Mouse (Mus musculus) CH12F3 (cell line): ENCODE results near the gene Gmpr.

Source experiments
- in situ Hi-C: fragments of 300-500 bp; cut with MboI; formaldehyde crosslinking; loops from 2 replicates; pipeline ENCODE4 v1.14.3; 2020; ENCODE audit warnings: low sequenced_read_pairs

The Gmpr gene

GRCm38 (mm10) chr13:45502791-45503190, 4.5 kb upstream of the Gmpr start:
- in situ Hi-C loops, result no loop called here

GRCm38 (mm10) chr13:45505546-45505945, 1.7 kb upstream of the Gmpr start:
- in situ Hi-C loops, result no loop called here

DNA sequence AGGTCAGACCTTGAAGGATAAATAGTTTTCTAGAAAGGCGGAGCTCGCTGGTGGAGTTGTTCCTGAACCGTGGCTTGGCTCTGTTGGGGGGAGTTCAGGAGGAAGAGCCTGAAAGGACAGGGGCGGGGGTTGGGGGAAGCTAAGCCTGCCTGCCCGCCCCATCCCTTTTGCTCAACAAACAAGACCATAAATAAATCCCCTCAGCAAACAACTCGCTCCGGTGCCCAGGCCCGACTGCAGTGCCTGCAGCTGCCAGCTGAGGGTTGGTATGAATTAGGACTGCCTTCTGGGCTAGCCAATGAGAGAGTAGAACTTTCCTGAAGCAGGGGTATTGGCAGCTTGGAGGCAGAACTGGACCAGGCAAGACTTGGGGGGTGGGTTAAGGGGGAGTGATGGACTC, 1.3 kb downstream of the Gmpr start:
- in situ Hi-C loops, result no loop called here

- in situ Hi-C loops, result no loop called here
Measured at GRCm38 (mm10) chr13:45509366-45509765, 2.1 kb downstream of the Gmpr start.

DNA sequence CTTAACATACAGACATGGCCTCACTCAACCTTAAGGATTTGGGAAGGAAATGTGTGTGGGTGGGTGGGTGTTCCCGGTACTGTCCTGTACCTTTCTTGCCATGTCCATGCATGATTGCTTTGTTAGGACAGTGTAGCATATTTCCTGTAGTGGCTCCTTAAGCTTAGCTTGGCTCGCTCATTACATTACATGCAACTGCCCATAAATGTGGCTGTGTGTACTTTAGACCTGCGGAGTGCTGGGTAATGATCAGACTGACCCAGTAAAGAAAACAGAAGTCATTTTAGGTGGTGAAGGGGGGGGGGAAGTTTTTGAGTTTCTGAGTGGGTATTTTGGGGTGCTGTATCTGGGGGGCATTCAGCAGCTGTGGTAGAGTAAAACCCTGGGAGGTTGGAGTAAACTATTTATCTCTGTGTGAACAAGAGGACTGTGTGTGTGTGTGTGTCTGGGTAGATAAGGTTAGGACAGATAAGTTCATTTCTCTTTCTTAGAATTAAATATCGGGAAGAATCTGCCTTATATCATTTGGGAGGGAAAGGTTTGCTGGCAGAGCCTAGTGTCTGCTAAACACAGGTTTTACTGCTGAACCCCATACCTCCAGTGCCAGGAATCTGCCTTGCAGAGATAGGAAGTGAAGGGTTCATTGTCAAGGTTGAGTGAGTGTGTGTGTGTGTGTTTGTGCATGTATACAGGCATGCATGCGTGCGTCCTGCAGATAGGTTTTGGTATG, 4.6 kb downstream of the Gmpr start:
- in situ Hi-C loops, result no loop called here

DNA sequence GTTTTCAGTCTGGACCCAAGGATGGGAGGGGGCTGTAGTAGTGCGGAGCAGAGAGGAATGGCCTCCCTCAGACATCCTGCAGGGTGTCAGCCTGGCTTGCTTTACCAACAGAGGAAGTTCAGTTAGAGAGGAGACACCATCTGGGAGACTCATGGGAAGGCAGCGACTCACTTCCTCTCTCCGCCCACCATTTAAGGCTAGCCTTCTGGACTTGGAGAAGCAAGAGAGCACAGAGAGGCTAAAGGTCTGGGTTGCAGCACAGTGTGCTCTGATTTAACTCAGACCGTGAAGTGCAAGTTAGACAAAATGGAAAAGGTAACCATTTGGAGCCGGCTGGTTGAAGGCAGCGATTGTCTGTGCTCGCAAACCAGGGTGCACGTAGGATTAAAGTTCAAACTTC, 5.3 kb downstream of the Gmpr start:
- in situ Hi-C loops, result no loop called here

- in situ Hi-C loops, result no loop called here
Measured at GRCm38 (mm10) chr13:45513009-45513984, 6.1 kb downstream of the Gmpr start.

- in situ Hi-C loops, result no loop called here
Measured at GRCm38 (mm10) chr13:45514115-45514514, 6.9 kb downstream of the Gmpr start.

GRCm38 (mm10) chr13:45514832-45515422, 7.7 kb downstream of the Gmpr start:
- in situ Hi-C loops, result no loop called here

DNA sequence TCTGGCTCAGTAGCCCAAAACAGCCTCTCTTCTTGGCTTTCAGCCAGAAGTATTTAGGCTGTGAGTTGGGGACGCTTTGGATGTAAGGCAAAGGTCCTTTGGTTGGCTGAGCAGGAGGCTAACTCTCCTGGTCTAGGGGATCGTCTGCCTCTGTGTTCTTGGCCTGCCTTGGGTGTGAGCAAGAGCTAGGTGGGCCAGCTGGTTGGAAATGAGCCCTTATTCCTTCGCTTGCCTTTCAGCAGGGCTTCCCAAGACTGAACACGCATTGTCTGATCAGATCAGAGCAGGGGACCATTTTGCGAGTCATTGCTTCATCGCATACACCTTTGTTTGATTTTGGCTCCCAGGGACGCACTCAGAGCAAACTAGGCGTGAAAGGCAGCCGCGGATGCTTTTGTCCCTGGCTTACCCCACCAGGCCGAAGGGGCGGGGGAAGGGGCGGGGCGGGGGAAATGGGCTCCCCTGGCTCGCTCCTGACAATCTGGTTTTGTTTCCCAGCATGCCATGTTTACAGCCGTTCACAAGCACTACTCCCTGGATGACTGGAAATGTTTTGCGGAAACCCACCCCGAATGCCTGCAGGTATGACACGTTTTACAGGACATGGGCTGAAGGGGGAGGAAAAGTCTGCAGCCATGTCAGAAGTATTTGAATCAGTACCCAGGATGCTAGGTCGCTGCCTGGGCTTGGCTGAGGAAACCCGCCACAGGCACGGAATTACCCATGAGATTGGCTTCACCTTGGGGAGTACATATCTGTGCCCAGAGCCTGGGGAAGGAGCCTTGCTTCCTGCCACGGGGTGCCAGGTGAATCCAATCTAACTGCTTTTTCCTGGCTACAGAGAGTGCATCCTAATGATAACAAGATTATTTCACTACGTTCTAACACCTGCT, 9.5 kb downstream of the Gmpr start:
- in situ Hi-C loops, result no loop called here

DNA sequence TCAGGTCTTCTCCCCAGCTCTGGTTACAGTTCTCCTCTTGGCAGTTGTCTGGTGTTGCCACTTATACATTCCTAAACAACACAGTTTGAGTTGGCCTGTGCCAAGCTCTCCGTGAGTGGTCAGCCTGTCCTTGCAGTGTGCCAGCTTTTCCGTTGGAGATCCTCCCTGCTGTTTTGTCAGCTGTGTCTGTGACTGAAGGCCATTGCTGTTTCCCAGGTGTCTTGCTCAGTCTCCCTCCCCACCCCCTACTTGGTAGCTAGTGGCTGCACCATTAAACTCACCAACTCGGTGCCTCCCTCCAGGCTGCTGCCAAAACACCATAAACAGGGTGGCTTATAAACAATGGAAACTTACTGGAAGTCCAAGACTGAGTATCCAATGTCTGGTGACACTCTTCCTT, 17.1 kb downstream of the Gmpr start:
- in situ Hi-C loops, result no loop called here

GRCm38 (mm10) chr13:45524791-45525435, 17.7 kb downstream of the Gmpr start:
- in situ Hi-C loops, result loop anchor here (25.0 kb wide), 1 partner anchor 1112 kb away; no protein-coding TSS in a partner anchor

- in situ Hi-C loops, result loop anchor here (25.0 kb wide), 1 partner anchor 1111 kb away; no protein-coding TSS in a partner anchor
Measured at GRCm38 (mm10) chr13:45526230-45526629, 19.0 kb downstream of the Gmpr start.

- in situ Hi-C loops, result loop anchor here (25.0 kb wide), 1 partner anchor 1110 kb away; no protein-coding TSS in a partner anchor
Measured at GRCm38 (mm10) chr13:45527232-45527964, 20.2 kb downstream of the Gmpr start.

GRCm38 (mm10) chr13:45528787-45529186, 21.5 kb downstream of the Gmpr start:
- in situ Hi-C loops, result loop anchor here (25.0 kb wide), 1 partner anchor 1109 kb away; no protein-coding TSS in a partner anchor

DNA sequence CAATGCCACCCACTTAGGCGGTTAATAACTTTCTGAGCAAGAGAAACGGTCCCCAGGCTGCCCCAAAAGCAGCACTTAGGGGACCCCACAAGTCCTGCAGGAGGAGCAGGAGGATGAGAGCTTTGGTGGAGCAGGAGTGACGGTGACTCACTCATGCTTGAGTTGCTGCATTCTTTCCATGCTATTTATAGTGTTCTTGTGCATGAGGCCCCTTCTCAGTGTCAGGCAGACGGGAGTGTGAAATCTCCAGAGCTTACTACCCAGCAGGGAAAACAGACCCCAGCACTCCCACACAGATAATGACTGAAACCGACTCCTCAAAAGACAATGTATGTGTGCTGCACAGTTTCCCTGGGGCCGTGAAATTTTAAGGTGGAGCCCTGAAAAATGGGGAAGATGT, 23.5 kb downstream of the Gmpr start:
- in situ Hi-C loops, result loop anchor here (25.0 kb wide), 1 partner anchor 1107 kb away; no protein-coding TSS in a partner anchor

DNA sequence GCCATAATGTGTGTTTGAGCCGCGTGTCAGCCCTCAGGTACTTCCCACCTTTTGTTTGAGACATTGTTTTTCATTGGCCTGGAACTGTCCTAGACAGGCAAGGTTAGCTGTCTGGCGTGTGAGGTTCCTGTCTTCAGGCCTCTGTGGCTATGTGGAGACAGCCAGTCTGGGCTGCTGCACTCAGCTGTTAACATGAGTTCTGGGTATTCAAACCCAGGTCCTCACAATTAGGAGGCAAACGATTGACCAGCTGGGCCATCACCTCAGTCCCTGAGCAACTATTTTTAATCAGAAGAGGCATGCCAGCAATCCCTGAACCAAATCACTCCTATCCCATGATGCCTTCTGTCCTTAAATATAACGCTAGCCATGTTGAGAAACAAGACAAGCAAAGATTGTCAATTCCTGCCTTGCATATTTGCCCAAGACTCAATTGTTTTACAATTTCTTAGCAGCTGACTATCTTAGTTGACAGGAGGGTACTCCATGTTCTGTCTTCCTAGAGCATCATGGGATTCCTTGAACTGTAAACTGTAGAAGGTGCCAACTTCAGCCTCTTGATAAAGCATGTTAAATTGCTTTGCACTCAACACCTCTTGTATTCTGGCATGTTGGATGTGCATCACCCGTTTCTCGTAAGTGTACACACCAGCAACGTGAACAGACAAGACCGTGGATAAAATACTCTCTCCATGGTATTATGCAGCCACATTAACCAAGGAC, 28.6 kb downstream of the Gmpr start:
- in situ Hi-C loops, result loop anchor here (25.0 kb wide), 1 partner anchor 1101 kb away; no protein-coding TSS in a partner anchor

- in situ Hi-C loops, result loop anchor here (25.0 kb wide), 1 partner anchor 1100 kb away; no protein-coding TSS in a partner anchor
Measured at GRCm38 (mm10) chr13:45537110-45537509, 29.9 kb downstream of the Gmpr start.
